Mouse (Mus musculus) liver, adult 2 months (tissue): ENCODE data around the gene Chd6. TPM values are rescaled to one million over a fixed set of nuclear protein-coding genes. Genes with fewer than 3 reads are reported as not detected.

Experiments used
- DNase-seq: peaks from one replicate; pipeline ENCODE4 v3.0.0-alpha.2; 2011; ENCODE audit warnings: low read depth, low spot score; ENCODE audit errors: extremely low read depth
- H3K27ac ChIP-seq: fragments of 200-500 bp; replicated peaks from 2 replicates; pipeline ENCODE4 v1.5.1; 2012; ENCODE audit warnings: low read depth, mild to moderate bottlenecking, control low read depth, inconsistent platforms, low read length; ENCODE audit not compliant: insufficient read depth
- H3K27me3 ChIP-seq: fragments of 200-500 bp; 2 replicates; pipeline ENCODE4 v1.6.1; 2012; ENCODE audit warnings: mild to moderate bottlenecking, moderate library complexity, low read length, inconsistent platforms; ENCODE audit not compliant: control insufficient read depth, insufficient read depth
- H3K36me3 ChIP-seq: fragments of 200-500 bp; 2 replicates; pipeline ENCODE4 v1.6.1; 2012; ENCODE audit warnings: low read length, inconsistent platforms; ENCODE audit not compliant: control insufficient read depth, insufficient read depth
- H3K4me1 ChIP-seq: fragments of 200-500 bp; 2 replicates; pipeline ENCODE4 v1.6.1; 2011; ENCODE audit warnings: low read length; ENCODE audit not compliant: control insufficient read depth, insufficient read depth
- H3K4me3 ChIP-seq: fragments of 200-500 bp; 2 replicates; pipeline ENCODE4 v1.5.1; 2011; ENCODE audit warnings: low read depth, mild to moderate bottlenecking, control low read depth, low read length, moderate library complexity; ENCODE audit not compliant: insufficient read depth
- H3K79me2 ChIP-seq: fragments of 200-500 bp; 2 replicates; pipeline ENCODE4 v1.6.1; 2012; ENCODE audit warnings: inconsistent platforms, mild to moderate bottlenecking, low read length, moderate library complexity; ENCODE audit not compliant: control insufficient read depth, insufficient read depth
- H3K9ac ChIP-seq: fragments of 200-500 bp; 2 replicates; pipeline ENCODE4 v1.6.1; 2012; ENCODE audit warnings: low read depth, mild to moderate bottlenecking, control low read depth, inconsistent platforms, low read length
- CTCF ChIP-seq: fragments of 200-500 bp; IDR thresholded peaks from 2 replicates; pipeline ENCODE4 v1.5.1; 2011; ENCODE audit warnings: low read depth, low read length, control low read depth
- POLR2A ChIP-seq: fragments of 200-500 bp; IDR thresholded peaks from 2 replicates; pipeline ENCODE4 v1.6.1; 2011; ENCODE audit warnings: low read length, control low read depth; ENCODE audit not compliant: insufficient read depth; ENCODE audit errors: extremely low read depth
- WGBS: fragments of 180-500 bp; shearing (Covaris S2); methylation state at CpG from one replicate; pipeline ENCODE4 v1.1.7; 2018; 5-methylcytosine and 5-hydroxymethylcytosine counted together
- polyA plus RNA-seq: library from polyadenylated mRNA; depleted of rRNA; stranded (reverse); fragments of >200 nt; gene quantifications from 2 replicates; pipeline ENCODE4 v1.2.3, GENCODE M21; 2012
- total RNA-seq: library from RNA; depleted of rRNA; stranded (reverse); fragments of >200 nt; gene quantifications from 2 replicates; pipeline ENCODE4 v1.2.3, GENCODE M21; 2014

Gene Chd6
- total and polyA plus RNA-seq, 2 experiments: 3.9 to 13.6 TPM

DNA sequence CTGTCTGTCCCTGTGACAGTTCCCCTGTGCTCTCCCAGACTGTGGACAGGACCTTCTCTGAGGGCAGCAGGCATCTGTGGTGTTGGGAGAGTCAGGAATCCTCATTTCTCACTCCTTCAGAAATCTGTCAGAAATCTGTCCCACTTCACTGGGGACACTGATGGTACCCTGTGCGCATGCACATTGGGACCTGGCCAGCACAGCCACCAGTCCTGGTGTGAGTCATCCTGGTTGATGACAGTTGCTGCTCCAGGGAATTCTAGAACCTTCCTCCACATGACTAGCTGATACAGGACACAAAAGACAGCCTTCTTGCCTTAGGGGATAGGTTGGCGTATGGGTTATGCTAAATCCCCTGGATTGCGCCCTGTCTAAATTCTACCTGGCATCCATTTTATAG lies 191.6 kb downstream of the Chd6 start:
- no peak for DNase-seq
- Histone ChIP-seq H3K9ac (no peak overlapping the region), H3K27ac (no peak overlapping the region), H3K4me1 (no peaks in the 10 kb centered on the region), H3K27me3 (no peaks in the 10 kb centered on the region; the same call in 1 of the 2 replicates), H3K79me2 (no peaks in the 10 kb centered on the region), H3K4me3 (no peak overlapping the region), H3K36me3 (no peaks in the 10 kb centered on the region)
- 86% methylated on average over 3 of the region's 3 CpGs for WGBS
- TF ChIP-seq POLR2A: no peak
- TF ChIP-seq CTCF: no peak

DNA sequence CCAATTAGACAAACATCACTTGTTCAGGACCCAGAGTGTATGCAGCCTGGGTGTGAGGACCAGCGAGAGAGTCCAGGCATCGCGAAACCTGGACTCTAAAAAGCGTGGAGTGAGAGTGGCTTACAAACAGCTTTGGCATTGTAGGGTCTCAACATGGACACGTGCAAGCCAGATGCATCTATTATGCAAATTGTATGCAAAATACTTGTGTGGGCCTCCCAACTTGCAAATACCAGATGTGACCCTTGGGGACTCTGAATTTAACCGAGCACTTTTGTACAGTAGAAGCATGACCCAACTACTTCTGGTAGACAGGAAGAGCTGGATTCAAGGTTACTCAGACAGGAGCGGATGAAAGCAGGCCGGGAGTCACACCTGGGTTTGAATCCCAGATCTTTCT lies 192.2 kb downstream of the Chd6 start:
- H3K4me3 ChIP-seq: no peak overlapping the region
- H3K9ac ChIP-seq: no peak overlapping the region
- H3K27me3 ChIP-seq: peaks cover 4% of the 10 kb centered on the region
- no peaks in the 10 kb centered on the region for H3K79me2 ChIP-seq
- TF ChIP-seq CTCF (no peak), POLR2A (no peak)
- H3K4me1 ChIP-seq: no peaks in the 10 kb centered on the region
- WGBS: 80% methylated on average over 8 of the region's 8 CpGs
- no peak overlapping the region for H3K27ac ChIP-seq
- H3K36me3 ChIP-seq: no peaks in the 10 kb centered on the region
- no peak for DNase-seq

DNA sequence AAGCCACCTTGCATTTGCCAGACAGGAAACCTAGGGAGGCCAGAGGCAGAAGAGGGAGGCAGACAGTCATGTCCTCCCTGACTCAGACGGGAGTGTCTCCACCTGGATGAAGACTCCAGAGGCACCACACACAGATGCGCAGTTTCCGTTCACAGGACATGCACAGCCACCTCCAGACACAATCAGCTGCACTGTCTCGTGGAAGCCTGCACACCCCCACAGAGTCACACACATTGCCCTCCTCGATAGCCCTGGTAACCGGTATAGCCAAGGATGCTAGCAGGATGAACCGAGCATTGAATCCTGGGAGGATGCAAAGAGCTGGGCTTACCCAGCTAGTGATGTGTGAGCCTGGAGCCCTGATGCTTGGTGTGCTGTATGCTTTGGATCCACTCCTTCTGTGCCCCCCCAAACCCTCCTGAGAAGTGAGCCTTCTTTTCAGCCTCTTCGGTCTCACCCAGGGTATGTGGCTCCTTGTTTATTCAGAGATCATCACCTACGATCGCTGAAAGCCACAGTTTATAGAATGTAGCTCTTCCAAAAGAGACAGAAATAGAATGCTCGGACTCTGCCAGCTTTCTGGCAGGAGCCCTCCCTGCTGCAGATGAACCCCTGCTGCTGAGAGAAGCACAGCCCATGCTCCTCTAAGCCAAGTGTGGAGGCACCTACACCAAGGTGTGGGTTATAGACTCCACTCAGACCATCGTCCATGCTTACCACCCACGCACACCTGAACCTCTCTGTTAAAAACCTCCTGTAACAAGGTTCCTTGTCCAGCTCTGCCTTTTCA lies 192.9 kb downstream of the Chd6 start:
- H3K9ac ChIP-seq: no peak overlapping the region

DNA sequence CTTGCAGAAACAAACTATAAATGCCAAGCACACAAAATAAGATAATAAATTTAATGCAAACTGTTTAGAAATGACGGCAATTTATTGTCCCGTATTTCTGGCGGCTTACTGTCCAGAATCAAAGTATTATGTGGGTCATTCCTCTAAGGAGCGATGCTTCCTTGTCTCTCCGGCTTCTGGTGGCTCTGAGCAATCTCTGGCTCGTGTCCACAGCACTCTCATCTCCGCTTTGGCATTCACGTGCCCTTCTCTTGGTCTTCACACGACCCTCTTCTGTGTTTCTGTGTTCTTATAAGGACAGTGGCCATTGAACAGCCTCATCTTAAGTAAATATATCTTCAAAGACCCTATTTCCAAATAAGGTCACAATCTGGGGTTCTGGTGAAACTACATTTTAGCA lies 194.2 kb downstream of the Chd6 start:
- DNase-seq: no peak
- no peak overlapping the region for H3K9ac ChIP-seq
- no peak overlapping the region for H3K4me3 ChIP-seq
- H3K36me3 ChIP-seq: no peaks in the 10 kb centered on the region
- TF ChIP-seq CTCF (no peak), POLR2A (no peak)
- no peaks in the 10 kb centered on the region for H3K79me2 ChIP-seq
- H3K4me1 ChIP-seq: no peaks in the 10 kb centered on the region
- 72% methylated on average over 9 of the region's 9 CpGs for WGBS
- no peak overlapping the region for H3K27ac ChIP-seq
- H3K27me3 ChIP-seq: peaks cover 8% of the 10 kb centered on the region

More for the DNA sequence above, 192.9 kb downstream of the Chd6 start:
- H3K79me2 ChIP-seq: no peaks in the 10 kb centered on the region
- no peak for TF ChIP-seq CTCF
- no peak for TF ChIP-seq POLR2A
- H3K27ac ChIP-seq: no peak overlapping the region
- H3K27me3 ChIP-seq: peaks cover 8% of the 10 kb centered on the region
- 72% methylated on average over 13 of the region's 13 CpGs for WGBS
- no peaks in the 10 kb centered on the region for H3K4me1 ChIP-seq
- H3K4me3 ChIP-seq: no peak overlapping the region
- DNase-seq: no peak
- no peaks in the 10 kb centered on the region for H3K36me3 ChIP-seq

DNA sequence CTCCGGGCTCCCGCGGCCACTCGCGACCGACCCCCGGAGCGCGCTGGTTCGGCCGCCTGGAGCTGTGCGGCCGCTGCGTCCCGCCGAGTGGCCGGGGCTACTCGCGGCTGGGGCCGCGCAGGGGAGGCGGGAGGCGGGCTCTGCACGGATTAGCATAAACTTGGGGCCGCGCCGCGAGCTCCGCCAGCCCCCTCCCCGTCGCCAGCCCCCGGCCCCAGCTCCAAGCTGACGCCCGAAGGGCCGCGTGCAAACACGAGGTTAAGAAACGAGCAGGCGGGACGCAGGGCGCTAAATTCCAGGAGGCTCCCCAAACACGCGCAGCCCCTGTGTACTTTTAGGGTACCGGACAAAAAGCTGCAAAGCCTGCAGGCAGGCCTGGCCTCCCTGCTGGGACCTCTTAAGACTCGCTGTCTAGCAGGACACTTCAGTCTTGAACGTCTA lies 196.6 kb downstream of the Chd6 start, which contains the start of gene Emilin3:
Gene Emilin3 (minus strand): TSS at position 98 of the 441 bp plus-strand sequence.
- H3K9ac ChIP-seq: no peak within 1 kb of the TSS
- no peak within 1 kb of the TSS for H3K4me3 ChIP-seq
- H3K36me3 ChIP-seq: no peaks in the 10 kb centered on the region
- no peak within 1 kb of the TSS for H3K27ac ChIP-seq
- no peak for DNase-seq
- H3K27me3 ChIP-seq: peaks cover 8% of the 10 kb centered on the region
- TF ChIP-seq POLR2A: no peak
- no peak for TF ChIP-seq CTCF
- H3K79me2 ChIP-seq: no peaks in the 10 kb centered on the region
- H3K4me1 ChIP-seq: no peaks in the 10 kb centered on the region
- WGBS: 1% methylated on average over 46 of the region's 46 CpGs

DNA sequence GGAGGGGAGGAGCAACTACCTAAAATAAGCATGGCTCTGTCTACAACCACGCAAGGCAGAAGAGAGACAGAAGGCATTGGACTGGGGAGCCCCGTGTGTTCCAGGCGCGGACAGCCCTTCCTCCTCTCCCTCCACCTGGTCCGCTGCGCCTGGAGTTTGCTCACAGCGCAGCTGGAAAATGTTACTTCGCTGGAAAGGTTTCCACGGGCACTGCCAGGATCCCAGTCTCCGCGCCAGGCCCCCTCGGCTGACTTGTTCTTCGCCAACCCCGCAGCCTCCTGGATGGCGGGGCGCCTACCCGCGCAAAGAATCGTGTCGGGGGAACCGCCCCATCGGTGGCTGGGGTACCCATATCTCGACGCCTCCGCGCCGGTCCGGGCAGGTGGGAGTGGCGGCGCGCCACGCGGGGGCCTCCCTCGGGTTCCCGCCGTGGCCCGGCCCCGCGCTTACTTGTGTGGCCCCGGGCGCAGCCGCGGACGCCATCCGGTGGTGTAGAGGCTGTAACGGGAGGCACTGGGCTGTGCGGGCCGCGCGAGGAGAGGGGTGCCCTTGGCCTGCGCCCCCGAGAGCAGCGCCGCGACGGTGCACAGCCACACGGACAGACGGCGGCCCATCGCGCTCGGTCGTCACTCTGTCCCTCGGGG lies 197.2 kb downstream of the Chd6 start:
- no peak overlapping the region for H3K4me3 ChIP-seq
- 5% methylated on average over 63 of the region's 64 CpGs for WGBS
- H3K27me3 ChIP-seq: peaks cover 8% of the 10 kb centered on the region
- no peak overlapping the region for H3K27ac ChIP-seq
- no peak for DNase-seq
- TF ChIP-seq CTCF (no peak), POLR2A (no peak)
- no peaks in the 10 kb centered on the region for H3K36me3 ChIP-seq
- H3K9ac ChIP-seq: no peak overlapping the region
- no peaks in the 10 kb centered on the region for H3K79me2 ChIP-seq
- H3K4me1 ChIP-seq: no peaks in the 10 kb centered on the region
